Mouse (Mus musculus) spleen, adult 12 weeks (tissue): ENCODE data around the gene Uchl4.
"Not testable (repeated sequence)": the region's sequence is repeated elsewhere in the genome, so short reads cannot be mapped to it uniquely, and the experiment has no call there.

ENCODE experiments used
- DNase-seq: peaks from one replicate; pipeline ENCODE4 v3.0.0; 2022; ENCODE audit warnings: low spot score

Gene Uchl4

GRCm38 (mm10) chr9:64231674-64232073 is 3.3 kb upstream of the Uchl4 start:
- DNase-seq, result no peak

- DNase-seq, result no peak
These were observed 2.6 kb upstream of the Uchl4 start for GRCm38 (mm10) chr9:64232257-64232957.

- DNase-seq, result no peak
These were observed 1.3 kb upstream of the Uchl4 start for GRCm38 (mm10) chr9:64233656-64234055.

GRCm38 (mm10) chr9:64236056-64236455 is 1.1 kb downstream of the Uchl4 start:
- DNase-seq, result no peak

GRCm38 (mm10) chr9:64240116-64240515 is 5.1 kb downstream of the Uchl4 start:
- DNase-seq, result no peak

GRCm38 (mm10) chr9:64240681-64241080 is 5.7 kb downstream of the Uchl4 start:
- DNase-seq, result no peak

- DNase-seq, result no peak
These were observed 7.4 kb downstream of the Uchl4 start for GRCm38 (mm10) chr9:64242381-64242831.

- no peak for DNase-seq
These were observed 14.4 kb downstream of the Uchl4 start for GRCm38 (mm10) chr9:64249371-64249770.

- DNase-seq, result no peak
These were observed 15.2 kb downstream of the Uchl4 start for GRCm38 (mm10) chr9:64250111-64250730.

- DNase-seq, result peak; percentile 38
These were observed 17.6 kb downstream of the Uchl4 start for GRCm38 (mm10) chr9:64252591-64253020.

- peak; percentile 100 for DNase-seq
These were observed 18.3 kb downstream of the Uchl4 start, which contains the start of gene Map2k1 for GRCm38 (mm10) chr9:64253021-64253904. Gene Map2k1 (minus strand): TSS chr9:64253631.

GRCm38 (mm10) chr9:64255422-64255821 is 20.4 kb downstream of the Uchl4 start:
- no peak for DNase-seq

GRCm38 (mm10) chr9:64256204-64256603 is 21.2 kb downstream of the Uchl4 start:
- no peak for DNase-seq

GRCm38 (mm10) chr9:64259906-64260305 is 24.9 kb downstream of the Uchl4 start:
- DNase-seq, result no peak

- DNase-seq, result no peak
These were observed 26.0 kb downstream of the Uchl4 start for GRCm38 (mm10) chr9:64261023-64261422.

- DNase-seq, result no peak
These were observed 29.8 kb downstream of the Uchl4 start for GRCm38 (mm10) chr9:64264813-64265212.

GRCm38 (mm10) chr9:64267231-64267630 is 32.2 kb downstream of the Uchl4 start:
- no peak for DNase-seq

- DNase-seq, result no peak
These were observed 33.2 kb downstream of the Uchl4 start for GRCm38 (mm10) chr9:64268196-64268595.

- DNase-seq, result not testable (repeated sequence)
These were observed 33.8 kb downstream of the Uchl4 start for GRCm38 (mm10) chr9:64268836-64269235.

GRCm38 (mm10) chr9:64271249-64271648 is 36.2 kb downstream of the Uchl4 start:
- no peak for DNase-seq

- DNase-seq, result no peak
These were observed 37.6 kb downstream of the Uchl4 start for GRCm38 (mm10) chr9:64272611-64273010.

- no peak for DNase-seq
These were observed 38.8 kb downstream of the Uchl4 start for GRCm38 (mm10) chr9:64273757-64274156.

GRCm38 (mm10) chr9:64274291-64274690 is 39.3 kb downstream of the Uchl4 start:
- no peak for DNase-seq
